Mouse (Mus musculus): ENCODE results near the gene Hgf. TPM values are rescaled to one million over a fixed set of nuclear protein-coding genes. Genes with fewer than 3 reads are reported as not detected.

Hgf gene
- polyA plus RNA-seq, 1 experiment from 2014 or later, result 6.7 TPM

DNA sequence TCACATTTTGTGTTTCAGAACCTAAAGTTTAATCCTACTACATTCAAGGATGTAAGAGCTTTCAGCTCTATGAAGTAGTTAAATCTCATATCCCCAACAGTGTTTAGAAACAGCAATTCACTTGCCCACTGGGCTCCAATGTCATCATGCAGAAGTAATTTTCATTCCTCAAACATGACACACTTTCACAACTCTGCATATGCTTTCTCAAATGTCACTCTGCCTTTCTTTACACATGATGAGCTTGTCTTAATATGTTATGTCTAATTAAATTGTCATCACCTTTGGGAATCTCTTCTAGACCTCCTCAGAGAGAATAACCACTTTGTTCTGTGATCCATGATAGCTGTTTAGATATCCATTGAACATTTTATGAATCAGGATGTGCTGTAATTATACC, 94.4 kb downstream of the Hgf start:
- H3K4me1 ChIP-seq (ENCODE audit: control insufficient read depth, insufficient read depth, low read length), result no peaks in the 10 kb centered on the region
- H3K36me3 ChIP-seq (replicated peaks; ENCODE audit: control insufficient read depth, insufficient read depth, low read depth, low read length), result no peaks in the 10 kb centered on the region
- no peaks in the 10 kb centered on the region for H3K9me3 ChIP-seq (replicated peaks; ENCODE audit: control insufficient read depth, low read length)
- no peak overlapping the region for H3K27ac ChIP-seq (replicated peaks; ENCODE audit: low read depth, low read length)
- ATAC-seq (replicated peaks; ENCODE audit: insufficient number of reproducible peaks, low FRiP score, low TSS enrichment, low read depth) (no peak), DNase-seq (ENCODE audit: low spot score) (no peak)
- no peak overlapping the region for H3K4me3 ChIP-seq (ENCODE audit: low read depth, low read length)
- no peaks in the 10 kb centered on the region for H3K27me3 ChIP-seq (ENCODE audit: control insufficient read depth, insufficient read depth, low read length)
- no peak overlapping the region for H3K4me2 ChIP-seq (ENCODE audit: low read depth, low read length)
- H3K9ac ChIP-seq (replicated peaks; ENCODE audit: low read length), result no peak overlapping the region

DNA sequence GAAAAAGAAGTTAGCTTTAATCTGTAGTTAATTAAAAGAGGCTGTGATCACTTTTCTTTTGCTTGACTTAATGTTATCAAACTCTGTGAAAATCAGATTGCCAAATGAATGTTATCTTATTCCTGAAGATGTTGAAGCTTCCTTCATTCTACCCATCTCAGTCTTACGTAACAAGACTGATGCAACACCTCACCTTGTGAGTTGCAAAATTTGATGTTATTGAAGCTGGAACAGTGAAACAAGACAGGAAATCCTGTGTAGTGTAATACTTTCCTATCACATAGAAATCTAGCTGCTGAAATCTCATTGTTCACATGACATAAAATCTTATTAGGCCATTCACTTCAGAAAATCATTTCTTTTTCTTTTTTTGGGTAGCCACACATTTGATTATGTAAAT, 96.9 kb downstream of the Hgf start:
- no peak for ATAC-seq (replicated peaks; ENCODE audit: insufficient number of reproducible peaks, low FRiP score, low TSS enrichment, low read depth)
- H3K4me2 ChIP-seq (ENCODE audit: low read depth, low read length), result no peak overlapping the region
- no peak overlapping the region for H3K4me3 ChIP-seq (ENCODE audit: low read depth, low read length)
- H3K9ac ChIP-seq (replicated peaks; ENCODE audit: low read length), result no peak overlapping the region
- H3K36me3 ChIP-seq (replicated peaks; ENCODE audit: control insufficient read depth, insufficient read depth, low read depth, low read length), result no peaks in the 10 kb centered on the region
- 88% methylated on average over 1 of the region's 1 CpGs for WGBS
- H3K9me3 ChIP-seq (replicated peaks; ENCODE audit: control insufficient read depth, low read length), result no peaks in the 10 kb centered on the region
- no peak for DNase-seq (ENCODE audit: low spot score)
- H3K27me3 ChIP-seq (ENCODE audit: control insufficient read depth, insufficient read depth, low read length), result no peaks in the 10 kb centered on the region
- H3K4me1 ChIP-seq (ENCODE audit: control insufficient read depth, insufficient read depth, low read length), result no peaks in the 10 kb centered on the region
- no peak overlapping the region for H3K27ac ChIP-seq (replicated peaks; ENCODE audit: low read depth, low read length)

- no peaks in the 10 kb centered on the region for H3K36me3 ChIP-seq (replicated peaks; ENCODE audit: control insufficient read depth, insufficient read depth, low read depth, low read length)
- no peaks in the 10 kb centered on the region for H3K9me3 ChIP-seq (replicated peaks; ENCODE audit: control insufficient read depth, low read length)
- DNase-seq (ENCODE audit: low spot score) (no peak), ATAC-seq (replicated peaks; ENCODE audit: insufficient number of reproducible peaks, low FRiP score, low TSS enrichment, low read depth) (no peak)
- H3K4me1 ChIP-seq (ENCODE audit: control insufficient read depth, insufficient read depth, low read length), result no peaks in the 10 kb centered on the region
- no peaks in the 10 kb centered on the region for H3K27me3 ChIP-seq (ENCODE audit: control insufficient read depth, insufficient read depth, low read length)
- no peak overlapping the region for H3K27ac ChIP-seq (replicated peaks; ENCODE audit: low read depth, low read length)
- no peak overlapping the region for H3K4me2 ChIP-seq (ENCODE audit: low read depth, low read length)
- H3K4me3 ChIP-seq (ENCODE audit: low read depth, low read length), result no peak overlapping the region
- no peak overlapping the region for H3K9ac ChIP-seq (replicated peaks; ENCODE audit: low read length)
- WGBS, result 56% methylated on average over 7 of the region's 7 CpGs
Measured at GRCm38 (mm10) chr5:16654022-16654421, 100.7 kb downstream of the Hgf start.

Other genes with a start within 250 kb of the Hgf start
- not detected in 2 replicates for gene Gm28710, start 238.3 kb downstream of the Hgf start, polyA plus RNA-seq (2014; fragmentation: Nextera tagmentation; extraction: Ambion mirVana)

Data from embryonic facial prominence, embryonic 11.5 days (tissue).